Mouse (Mus musculus): ENCODE measurements around the gene Snx33. TPM values are rescaled to one million over a fixed set of nuclear protein-coding genes. Genes with fewer than 3 reads are reported as not detected.

Snx33 gene
- total and polyA plus RNA-seq, 2 experiments: 7.6 to 10.5 TPM

DNA sequence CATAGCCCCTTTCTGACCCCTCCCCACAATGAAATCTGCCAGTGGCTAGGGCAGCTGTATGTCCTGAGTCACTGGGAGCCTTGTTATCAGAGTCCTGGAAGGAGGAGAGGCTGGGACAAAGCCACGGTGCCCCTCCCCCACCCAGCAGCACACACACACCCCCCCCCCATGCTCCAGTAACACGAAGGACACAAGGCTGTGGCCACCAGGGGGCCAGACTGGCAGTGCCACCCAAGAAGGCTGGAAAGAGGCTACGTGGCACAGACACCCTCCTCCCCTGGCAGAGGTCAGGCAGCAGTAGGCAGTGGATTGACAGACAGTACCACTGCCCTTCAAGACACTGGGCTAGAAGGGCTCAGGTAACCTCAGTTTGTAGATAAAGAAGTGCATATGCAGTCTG, 34.2 kb downstream of the Snx33 start:
- no peak overlapping the region for H3K4me3 ChIP-seq (ENCODE audit: insufficient read depth, low read depth, low read length)
- peaks cover 3% of the 10 kb centered on the region; the same call in 1 of the 2 replicates for H3K4me1 ChIP-seq (ENCODE audit: control insufficient read depth, insufficient read depth, low read length)
- 0 out of 2 replicates have a peak, but pooled peaks cover 2% of the 10 kb centered on the region for H3K27me3 ChIP-seq (ENCODE audit: control insufficient read depth, insufficient read depth, low read length)
- no peak for TF ChIP-seq POLR2A (IDR thresholded peaks at IDR 0.05; ENCODE audit: extremely low read depth, insufficient read depth, low read length)
- TF ChIP-seq CTCF (IDR thresholded peaks at IDR 0.05; ENCODE audit: low read depth, low read length): peak; percentile 33
- H3K9ac ChIP-seq (ENCODE audit: low read depth, low read length): no peak overlapping the region
- H3K79me2 ChIP-seq (ENCODE audit: control insufficient read depth, insufficient read depth, low read length): no peaks in the 10 kb centered on the region
- no peak overlapping the region for H3K27ac ChIP-seq (replicated peaks; ENCODE audit: insufficient read depth, low read depth, low read length)
- 17% methylated on average over 3 of the region's 3 CpGs for WGBS
- H3K36me3 ChIP-seq (ENCODE audit: control insufficient read depth, insufficient read depth, low read length): no peaks in the 10 kb centered on the region
- no peak for DNase-seq (ENCODE audit: extremely low read depth, low read depth, low spot score)

DNA sequence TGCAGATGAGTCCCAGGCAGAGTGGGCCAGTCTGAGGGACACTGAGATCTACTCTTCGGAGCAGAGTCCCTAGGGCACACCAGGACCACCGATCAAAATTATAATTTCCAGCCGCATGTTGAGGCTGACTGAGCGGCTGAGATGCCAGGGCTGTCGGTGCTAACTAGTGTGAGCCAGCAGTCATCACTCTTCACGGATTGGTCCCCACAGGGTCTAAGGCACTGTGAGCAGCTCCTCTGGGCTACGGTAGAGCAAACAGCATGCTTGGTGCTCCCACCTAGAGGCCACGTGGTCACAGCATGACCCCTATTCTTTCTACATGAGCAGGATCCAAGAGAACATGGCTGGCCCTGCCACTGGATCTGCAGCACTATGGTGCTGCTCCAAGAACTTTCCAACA, 34.9 kb downstream of the Snx33 start:
- DNase-seq (ENCODE audit: extremely low read depth, low read depth, low spot score): no peak
- Histone ChIP-seq H3K27ac (replicated peaks; ENCODE audit: insufficient read depth, low read depth, low read length) (no peak overlapping the region), H3K9ac (ENCODE audit: low read depth, low read length) (no peak overlapping the region), H3K36me3 (ENCODE audit: control insufficient read depth, insufficient read depth, low read length) (no peaks in the 10 kb centered on the region), H3K4me3 (ENCODE audit: insufficient read depth, low read depth, low read length) (no peak overlapping the region), H3K4me1 (ENCODE audit: control insufficient read depth, insufficient read depth, low read length) (peaks cover 3% of the 10 kb centered on the region; the same call in 1 of the 2 replicates), H3K27me3 (ENCODE audit: control insufficient read depth, insufficient read depth, low read length) (0 out of 2 replicates have a peak, but pooled peaks cover 2% of the 10 kb centered on the region), H3K79me2 (ENCODE audit: control insufficient read depth, insufficient read depth, low read length) (no peaks in the 10 kb centered on the region)
- TF ChIP-seq CTCF (IDR thresholded peaks at IDR 0.05; ENCODE audit: low read depth, low read length) (no peak), POLR2A (IDR thresholded peaks at IDR 0.05; ENCODE audit: extremely low read depth, insufficient read depth, low read length) (no peak)
- WGBS: 87% methylated on average over 8 of the region's 8 CpGs

GRCm38 (mm10) chr9:56892111-56892510, 36.1 kb downstream of the Snx33 start:
- Histone ChIP-seq H3K4me3 (ENCODE audit: insufficient read depth, low read depth, low read length) (no peak overlapping the region), H3K79me2 (ENCODE audit: control insufficient read depth, insufficient read depth, low read length) (no peaks in the 10 kb centered on the region), H3K9ac (ENCODE audit: low read depth, low read length) (no peak overlapping the region), H3K27me3 (ENCODE audit: control insufficient read depth, insufficient read depth, low read length) (0 out of 2 replicates have a peak, but pooled peaks cover 2% of the 10 kb centered on the region), H3K27ac (replicated peaks; ENCODE audit: insufficient read depth, low read depth, low read length) (no peak overlapping the region), H3K4me1 (ENCODE audit: control insufficient read depth, insufficient read depth, low read length) (peaks cover 3% of the 10 kb centered on the region; the same call in 1 of the 2 replicates), H3K36me3 (ENCODE audit: control insufficient read depth, insufficient read depth, low read length) (no peaks in the 10 kb centered on the region)
- WGBS: 93% methylated on average over 10 of the region's 10 CpGs
- DNase-seq (ENCODE audit: extremely low read depth, low read depth, low spot score): no peak
- TF ChIP-seq POLR2A (IDR thresholded peaks at IDR 0.05; ENCODE audit: extremely low read depth, insufficient read depth, low read length): no peak
- TF ChIP-seq CTCF (IDR thresholded peaks at IDR 0.05; ENCODE audit: low read depth, low read length): no peak

DNA sequence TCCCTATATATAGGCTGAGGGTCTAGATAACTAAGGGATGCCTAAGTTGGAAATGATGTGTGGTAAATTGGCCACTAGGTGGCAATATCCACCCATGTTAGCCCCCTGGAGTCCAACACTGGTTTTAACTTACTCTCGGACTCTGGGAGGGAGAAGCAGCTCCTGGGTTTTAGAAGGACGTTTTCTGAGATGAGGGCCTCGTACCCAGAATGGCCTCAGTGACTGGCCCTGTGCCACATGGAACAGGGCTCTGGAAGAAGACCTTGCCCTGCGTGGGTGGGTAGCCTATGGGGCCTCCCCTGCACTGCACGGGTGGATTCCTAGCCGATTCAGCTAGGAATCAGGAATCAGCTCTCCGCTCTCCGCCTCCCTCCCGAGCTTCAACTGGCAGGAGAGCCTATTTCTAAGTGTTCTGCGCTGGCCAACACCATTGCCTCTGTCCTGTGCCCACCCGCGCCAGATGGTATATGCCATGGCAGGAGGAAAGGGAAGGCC, 36.6 kb downstream of the Snx33 start:
- H3K27me3 ChIP-seq (ENCODE audit: control insufficient read depth, insufficient read depth, low read length): 0 out of 2 replicates have a peak, but pooled peaks cover 2% of the 10 kb centered on the region
- H3K9ac ChIP-seq (ENCODE audit: low read depth, low read length): no peak overlapping the region
- peak; percentile 46 for TF ChIP-seq CTCF (IDR thresholded peaks at IDR 0.05; ENCODE audit: low read depth, low read length)
- TF ChIP-seq POLR2A (IDR thresholded peaks at IDR 0.05; ENCODE audit: extremely low read depth, insufficient read depth, low read length): no peak
- H3K79me2 ChIP-seq (ENCODE audit: control insufficient read depth, insufficient read depth, low read length): no peaks in the 10 kb centered on the region
- WGBS: 25% methylated on average over 12 of the region's 12 CpGs
- H3K4me1 ChIP-seq (ENCODE audit: control insufficient read depth, insufficient read depth, low read length): peaks cover 3% of the 10 kb centered on the region; the same call in 1 of the 2 replicates
- peak; percentile 59 for DNase-seq (ENCODE audit: extremely low read depth, low read depth, low spot score)
- H3K4me3 ChIP-seq (ENCODE audit: insufficient read depth, low read depth, low read length): no peak overlapping the region
- no peak overlapping the region for H3K27ac ChIP-seq (replicated peaks; ENCODE audit: insufficient read depth, low read depth, low read length)
- H3K36me3 ChIP-seq (ENCODE audit: control insufficient read depth, insufficient read depth, low read length): no peaks in the 10 kb centered on the region

- H3K9ac ChIP-seq (ENCODE audit: low read depth, low read length): no peak overlapping the region
- no peak overlapping the region for H3K27ac ChIP-seq (replicated peaks; ENCODE audit: insufficient read depth, low read depth, low read length)
- 59% methylated on average over 11 of the region's 11 CpGs for WGBS
- no peak overlapping the region for H3K4me3 ChIP-seq (ENCODE audit: insufficient read depth, low read depth, low read length)
- DNase-seq (ENCODE audit: extremely low read depth, low read depth, low spot score): no peak
- H3K27me3 ChIP-seq (ENCODE audit: control insufficient read depth, insufficient read depth, low read length): 0 out of 2 replicates have a peak, but pooled peaks cover 2% of the 10 kb centered on the region
- H3K36me3 ChIP-seq (ENCODE audit: control insufficient read depth, insufficient read depth, low read length): no peaks in the 10 kb centered on the region
- H3K79me2 ChIP-seq (ENCODE audit: control insufficient read depth, insufficient read depth, low read length): no peaks in the 10 kb centered on the region
- no peak for TF ChIP-seq POLR2A (IDR thresholded peaks at IDR 0.05; ENCODE audit: extremely low read depth, insufficient read depth, low read length)
- TF ChIP-seq CTCF (IDR thresholded peaks at IDR 0.05; ENCODE audit: low read depth, low read length): no peak
- H3K4me1 ChIP-seq (ENCODE audit: control insufficient read depth, insufficient read depth, low read length): peaks cover 3% of the 10 kb centered on the region; the same call in 1 of the 2 replicates
These were observed 37.5 kb downstream of the Snx33 start for GRCm38 (mm10) chr9:56890522-56891250.

DNA sequence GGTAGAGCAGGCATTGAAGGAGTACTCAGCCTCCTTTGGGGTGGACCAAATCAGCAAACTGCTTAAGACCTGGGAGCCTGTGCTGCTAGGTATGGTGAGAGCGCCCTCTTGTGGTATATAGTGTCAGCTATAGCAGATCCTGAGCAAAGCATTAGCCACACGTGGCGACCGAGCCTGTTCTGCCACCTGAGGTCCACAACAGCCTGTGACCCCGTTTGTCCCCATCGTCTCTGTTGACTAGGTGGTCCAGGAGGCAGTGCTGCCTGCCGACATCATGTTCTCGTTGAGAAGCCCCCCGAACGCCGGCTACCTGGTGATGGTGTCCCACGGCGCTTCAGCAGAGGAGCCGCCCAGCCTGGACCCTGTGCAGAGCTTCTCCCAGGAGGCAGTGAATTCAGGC, 38.4 kb downstream of the Snx33 start:
- peak; percentile 65 for DNase-seq (ENCODE audit: extremely low read depth, low read depth, low spot score)
- H3K4me3 ChIP-seq (ENCODE audit: insufficient read depth, low read depth, low read length): no peak overlapping the region
- no peaks in the 10 kb centered on the region for H3K79me2 ChIP-seq (ENCODE audit: control insufficient read depth, insufficient read depth, low read length)
- no peaks in the 10 kb centered on the region for H3K36me3 ChIP-seq (ENCODE audit: control insufficient read depth, insufficient read depth, low read length)
- no peak overlapping the region for H3K9ac ChIP-seq (ENCODE audit: low read depth, low read length)
- H3K4me1 ChIP-seq (ENCODE audit: control insufficient read depth, insufficient read depth, low read length): peaks cover 3% of the 10 kb centered on the region; the same call in 1 of the 2 replicates
- TF ChIP-seq CTCF (IDR thresholded peaks at IDR 0.05; ENCODE audit: low read depth, low read length) (peak; percentile 81), POLR2A (IDR thresholded peaks at IDR 0.05; ENCODE audit: extremely low read depth, insufficient read depth, low read length) (no peak)
- 11% methylated on average over 14 of the region's 14 CpGs for WGBS
- H3K27ac ChIP-seq (replicated peaks; ENCODE audit: insufficient read depth, low read depth, low read length): no peak overlapping the region
- 0 out of 2 replicates have a peak, but pooled peaks cover 2% of the 10 kb centered on the region for H3K27me3 ChIP-seq (ENCODE audit: control insufficient read depth, insufficient read depth, low read length)

Measured in liver, adult 2 months (tissue).